Mouse (Mus musculus) stomach, postnatal 0 days (tissue): ENCODE measurements at regions not wholly inside any gene's neighbourhood (a gene's known extent, or its start where the extent isn't known, plus 50 kb on each side); places are given as distances from the start of the nearest gene placed in this dataset.

Experiments used
- CTCF ChIP-seq: IDR thresholded peaks from 2 replicates; pipeline ENCODE4 v1.5.1; 2016; ENCODE audit warnings: antibody characterized with exemption, low read depth, mild to moderate bottlenecking, moderate library complexity
- EP300 ChIP-seq: optimal IDR thresholded peaks from 2 replicates; pipeline ENCODE3; 2016; ENCODE audit warnings: antibody characterized with exemption

GRCm38 (mm10) chr14:78215491-78215890, 92.4 kb downstream of the Tnfsf11 start:
- TF ChIP-seq CTCF (no peak), EP300 (no peak)
